Mouse (Mus musculus): ENCODE measurements around the gene Noxa1. TPM values are rescaled to one million over a fixed set of nuclear protein-coding genes. Genes with fewer than 3 reads are reported as not detected.
A peak's percentile ranks its signal among the peaks of the same experiment; 100 is the strongest.

Noxa1 gene
- polyA plus RNA-seq, 1 experiment from 2014 or later: not detected

GRCm38 (mm10) chr2:25098005-25098615, 3.2 kb upstream of the Noxa1 start:
- ATAC-seq (ENCODE audit: extremely low read depth, insufficient number of reproducible peaks, low FRiP score, low TSS enrichment): no peak
- Histone ChIP-seq H3K9ac (no peak overlapping the region), H3K27ac (replicated peaks) (no peak overlapping the region), H3K4me3 (no peak overlapping the region), H3K4me1 (peaks cover 4% of the 10 kb centered on the region; the same call in 1 of the 2 replicates), H3K36me3 (no peaks in the 10 kb centered on the region), H3K9me3 (no peaks in the 10 kb centered on the region), H3K27me3 (replicated peaks) (peaks cover 49% of the 10 kb centered on the region), H3K4me2 (no peak overlapping the region)
- 57% methylated on average over 3 of the region's 3 CpGs for WGBS

DNA sequence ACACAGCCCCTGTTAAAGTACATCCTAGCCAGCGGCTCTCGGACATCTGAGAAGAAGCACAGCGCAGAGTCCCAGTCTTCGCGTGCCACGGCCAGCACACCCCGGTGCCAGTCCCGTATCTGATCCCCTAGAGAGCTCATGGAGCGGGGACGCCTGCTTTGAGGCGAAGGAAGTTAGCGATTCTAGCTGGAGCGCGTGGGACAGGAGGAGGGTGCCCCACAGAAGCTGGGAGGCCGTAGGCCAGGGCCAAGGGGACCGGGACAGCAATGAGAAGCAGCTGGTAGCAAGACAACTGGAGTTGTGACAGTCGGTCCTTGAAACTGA, 202 bp downstream of the Noxa1 start:
- WGBS: 29% methylated on average over 17 of the region's 17 CpGs
- Histone ChIP-seq H3K4me2 (peak overlapping the region; percentile 52), H3K27ac (replicated peaks) (no peak overlapping the region), H3K4me1 (peaks cover 4% of the 10 kb centered on the region; the same call in 1 of the 2 replicates), H3K4me3 (peak overlapping the region; percentile 25), H3K9ac (no peak overlapping the region), H3K9me3 (no peaks in the 10 kb centered on the region), H3K36me3 (no peaks in the 10 kb centered on the region), H3K27me3 (replicated peaks) (peaks cover 59% of the 10 kb centered on the region)
- ATAC-seq (ENCODE audit: extremely low read depth, insufficient number of reproducible peaks, low FRiP score, low TSS enrichment): no peak

- Histone ChIP-seq H3K27me3 (replicated peaks) (peaks cover 37% of the 10 kb centered on the region), H3K4me1 (no peaks in the 10 kb centered on the region), H3K27ac (replicated peaks) (no peak overlapping the region), H3K4me2 (no peak overlapping the region), H3K4me3 (no peak overlapping the region), H3K9ac (no peak overlapping the region), H3K9me3 (no peaks in the 10 kb centered on the region), H3K36me3 (no peaks in the 10 kb centered on the region)
- ATAC-seq (ENCODE audit: extremely low read depth, insufficient number of reproducible peaks, low FRiP score, low TSS enrichment): no peak
- 74% methylated on average over 3 of the region's 3 CpGs for WGBS
Observed at GRCm38 (mm10) chr2:25088636-25089035, 6.3 kb downstream of the Noxa1 start.

DNA sequence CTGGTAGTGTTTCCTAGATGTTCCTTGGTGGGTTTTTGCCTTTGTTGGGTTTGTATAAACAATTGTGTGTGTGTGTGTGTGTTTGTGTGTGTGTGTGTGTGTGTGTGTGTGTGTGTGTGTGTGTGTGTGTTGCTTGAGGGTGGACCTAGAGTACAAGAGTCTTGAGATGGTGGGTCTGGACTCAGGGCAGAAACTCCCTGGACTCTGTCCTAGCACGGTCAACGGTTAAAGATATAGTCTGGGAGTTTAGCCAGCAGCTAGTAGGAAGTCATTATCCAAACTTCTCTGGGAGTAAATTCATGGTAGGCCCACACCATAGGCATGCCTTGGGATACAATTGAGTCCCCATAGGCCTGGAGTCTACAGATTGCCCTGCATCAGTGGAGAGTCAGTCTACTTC, 7.1 kb downstream of the Noxa1 start:
- no peak for ATAC-seq (ENCODE audit: extremely low read depth, insufficient number of reproducible peaks, low FRiP score, low TSS enrichment)
- Histone ChIP-seq H3K36me3 (no peaks in the 10 kb centered on the region), H3K4me3 (no peak overlapping the region), H3K9ac (no peak overlapping the region), H3K27me3 (replicated peaks) (peaks cover 36% of the 10 kb centered on the region), H3K4me2 (no peak overlapping the region), H3K27ac (replicated peaks) (no peak overlapping the region), H3K4me1 (no peaks in the 10 kb centered on the region), H3K9me3 (no peaks in the 10 kb centered on the region)
- WGBS: 87% methylated on average over 2 of the region's 2 CpGs

- H3K9ac ChIP-seq: no peak overlapping the region
- ATAC-seq (ENCODE audit: extremely low read depth, insufficient number of reproducible peaks, low FRiP score, low TSS enrichment): no peak
- WGBS: 81% methylated on average over 5 of the region's 5 CpGs
- no peak overlapping the region for H3K4me3 ChIP-seq
- H3K27me3 ChIP-seq (replicated peaks): peaks cover 35% of the 10 kb centered on the region
- H3K4me1 ChIP-seq: no peaks in the 10 kb centered on the region
- H3K27ac ChIP-seq (replicated peaks): no peak overlapping the region
- H3K36me3 ChIP-seq: no peaks in the 10 kb centered on the region
- no peak overlapping the region for H3K4me2 ChIP-seq
- no peaks in the 10 kb centered on the region for H3K9me3 ChIP-seq
Observed at GRCm38 (mm10) chr2:25085571-25085970, 9.4 kb downstream of the Noxa1 start.

DNA sequence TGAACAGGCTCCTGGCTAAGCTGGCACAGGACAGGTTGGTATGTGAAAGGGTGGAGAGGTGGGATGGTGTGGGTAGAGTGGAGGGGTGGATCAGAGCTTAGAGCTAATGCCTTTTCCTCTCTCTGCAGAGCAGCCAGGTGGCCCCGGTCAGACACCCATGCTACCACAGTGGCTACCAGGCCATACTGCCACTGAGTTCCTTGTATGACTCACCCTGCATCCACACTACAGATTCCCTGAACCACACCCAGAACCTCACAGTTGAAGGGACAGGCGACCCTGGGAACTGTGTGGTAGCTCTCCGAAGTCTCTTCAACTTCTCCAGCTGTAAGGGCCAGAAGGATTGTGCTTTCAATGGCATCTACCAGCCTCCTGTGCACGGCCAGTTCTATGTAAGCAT, 11.3 kb downstream of the Noxa1 start:
- Histone ChIP-seq H3K4me2 (no peak overlapping the region), H3K9ac (no peak overlapping the region), H3K27me3 (replicated peaks) (peaks cover 41% of the 10 kb centered on the region), H3K4me1 (no peaks in the 10 kb centered on the region), H3K27ac (replicated peaks) (no peak overlapping the region), H3K4me3 (no peak overlapping the region), H3K9me3 (no peaks in the 10 kb centered on the region), H3K36me3 (no peaks in the 10 kb centered on the region)
- ATAC-seq (ENCODE audit: extremely low read depth, insufficient number of reproducible peaks, low FRiP score, low TSS enrichment): no peak
- 75% methylated on average over 4 of the region's 4 CpGs for WGBS

- no peaks in the 10 kb centered on the region for H3K9me3 ChIP-seq
- WGBS: 50% methylated on average over 5 of the region's 5 CpGs
Observed at GRCm38 (mm10) chr2:25080076-25080475, 14.9 kb downstream of the Noxa1 start, which contains the start of gene Entpd8. TSS of gene Entpd8 (plus strand) at chr2:25080304.

GRCm38 (mm10) chr2:25078967-25079366, 16.0 kb downstream of the Noxa1 start:
- Histone ChIP-seq H3K4me1 (no peaks in the 10 kb centered on the region), H3K4me3 (no peak overlapping the region), H3K4me2 (no peak overlapping the region), H3K27ac (replicated peaks) (no peak overlapping the region), H3K36me3 (no peaks in the 10 kb centered on the region), H3K9ac (no peak overlapping the region), H3K9me3 (no peaks in the 10 kb centered on the region), H3K27me3 (replicated peaks) (peaks cover 33% of the 10 kb centered on the region)
- no peak for ATAC-seq (ENCODE audit: extremely low read depth, insufficient number of reproducible peaks, low FRiP score, low TSS enrichment)
- WGBS: 44% methylated on average over 1 of the region's 1 CpGs

More at GRCm38 (mm10) chr2:25080076-25080475, 14.9 kb downstream of the Noxa1 start, which contains the start of gene Entpd8:
- no peaks in the 10 kb centered on the region for H3K36me3 ChIP-seq
- peaks cover 37% of the 10 kb centered on the region for H3K27me3 ChIP-seq (replicated peaks)
- no peak within 1 kb of the TSS for H3K4me2 ChIP-seq
- ATAC-seq (ENCODE audit: extremely low read depth, insufficient number of reproducible peaks, low FRiP score, low TSS enrichment): no peak
- no peak within 1 kb of the TSS for H3K27ac ChIP-seq (replicated peaks)
- no peaks in the 10 kb centered on the region for H3K4me1 ChIP-seq
- no peak within 1 kb of the TSS for H3K9ac ChIP-seq
- H3K4me3 ChIP-seq: no peak within 1 kb of the TSS

- Histone ChIP-seq H3K27me3 (replicated peaks) (peaks cover 6% of the 10 kb centered on the region; the same call in 1 of the 2 replicates), H3K9me3 (no peaks in the 10 kb centered on the region), H3K27ac (replicated peaks) (no peak overlapping the region), H3K4me2 (no peak overlapping the region), H3K9ac (no peak overlapping the region), H3K4me3 (no peak overlapping the region), H3K36me3 (no peaks in the 10 kb centered on the region), H3K4me1 (no peaks in the 10 kb centered on the region)
- no peak for ATAC-seq (ENCODE audit: extremely low read depth, insufficient number of reproducible peaks, low FRiP score, low TSS enrichment)
- 64% methylated on average over 4 of the region's 4 CpGs for WGBS
Observed at GRCm38 (mm10) chr2:25075506-25075905, 19.4 kb downstream of the Noxa1 start.

- Histone ChIP-seq H3K36me3 (no peaks in the 10 kb centered on the region), H3K27ac (replicated peaks) (no peak overlapping the region), H3K9ac (no peak overlapping the region), H3K27me3 (replicated peaks) (no peaks in the 10 kb centered on the region), H3K9me3 (no peaks in the 10 kb centered on the region), H3K4me3 (no peak overlapping the region), H3K4me2 (no peak overlapping the region), H3K4me1 (no peaks in the 10 kb centered on the region)
- ATAC-seq (ENCODE audit: extremely low read depth, insufficient number of reproducible peaks, low FRiP score, low TSS enrichment): no peak
- 80% methylated on average over 4 of the region's 4 CpGs for WGBS
Observed at GRCm38 (mm10) chr2:25072398-25072797, 22.6 kb downstream of the Noxa1 start.

DNA sequence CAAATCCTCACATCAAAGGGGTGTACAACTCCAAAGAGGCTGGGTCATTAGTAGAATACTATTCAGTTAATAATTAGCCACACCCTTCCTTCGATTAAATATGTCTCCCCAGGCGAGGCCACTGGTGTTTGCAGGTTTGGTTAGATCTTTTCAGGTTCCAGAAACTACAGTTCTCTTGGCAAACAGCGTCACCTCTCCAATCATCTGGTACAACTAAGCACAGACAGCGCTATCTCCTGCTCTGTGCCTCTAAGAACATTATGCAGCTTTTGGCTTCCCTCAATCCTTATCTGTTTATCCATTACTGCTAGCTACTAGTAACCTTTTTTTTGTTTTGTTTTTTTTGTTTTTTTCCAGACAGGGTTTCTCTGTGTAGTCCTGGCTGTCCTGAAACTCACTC, 25.4 kb downstream of the Noxa1 start:
- H3K9me3 ChIP-seq: no peaks in the 10 kb centered on the region
- no peak for ATAC-seq (ENCODE audit: extremely low read depth, insufficient number of reproducible peaks, low FRiP score, low TSS enrichment)
- no peak overlapping the region for H3K27ac ChIP-seq (replicated peaks)
- H3K4me3 ChIP-seq: no peak overlapping the region
- H3K36me3 ChIP-seq: no peaks in the 10 kb centered on the region
- no peaks in the 10 kb centered on the region for H3K27me3 ChIP-seq (replicated peaks)
- no peak overlapping the region for H3K9ac ChIP-seq
- H3K4me1 ChIP-seq: no peaks in the 10 kb centered on the region
- no peak overlapping the region for H3K4me2 ChIP-seq
- 72% methylated on average over 4 of the region's 4 CpGs for WGBS

DNA sequence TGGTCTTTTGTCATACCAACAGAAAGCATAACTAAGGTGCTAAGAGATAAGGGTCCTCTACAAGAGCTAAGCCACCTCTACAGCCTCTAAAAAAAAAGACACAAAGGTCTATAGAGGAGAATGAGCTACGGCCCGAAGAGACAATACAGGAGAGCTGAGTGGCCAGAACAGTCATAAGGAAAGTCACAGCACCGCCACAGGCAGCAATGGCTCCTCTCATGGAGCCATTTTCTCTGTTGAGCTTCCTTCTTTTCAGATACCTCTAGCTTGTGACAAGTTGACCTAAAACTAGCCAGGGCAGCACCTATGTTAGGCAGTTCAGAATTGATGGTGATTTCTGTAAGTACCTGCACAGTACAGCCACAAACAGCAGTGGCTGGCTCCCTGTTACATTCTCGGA, 28.4 kb downstream of the Noxa1 start:
- no peak for ATAC-seq (ENCODE audit: extremely low read depth, insufficient number of reproducible peaks, low FRiP score, low TSS enrichment)
- Histone ChIP-seq H3K4me1 (no peaks in the 10 kb centered on the region), H3K36me3 (peaks cover 16% of the 10 kb centered on the region), H3K27me3 (replicated peaks) (no peaks in the 10 kb centered on the region), H3K9ac (no peak overlapping the region), H3K4me2 (no peak overlapping the region), H3K9me3 (no peaks in the 10 kb centered on the region), H3K4me3 (no peak overlapping the region), H3K27ac (replicated peaks) (no peak overlapping the region)
- 81% methylated on average over 4 of the region's 4 CpGs for WGBS
